Comparison of ENCODE assay signal across 18 mouse cellular contexts in genomic region chr5:24950891-24951574, GRCm38 (mm10).
"Had no signal": no experiment of that assay in that cellular context is flagged by ENCODE, and none has a peak within 500 bp of the region (broad histone marks: within the 10 kb centered on the region; RNA-seq: fewer than 3 reads in every experiment).

No protein-coding gene starts in this region.

- H3K27me3 ChIP-seq: midbrain, embryonic 12.5 days; neural tube, embryonic 13.5 days; neural tube, embryonic 15.5 days had no signal

- H3K9ac ChIP-seq: lung, embryonic 14.5 days; midbrain, embryonic 12.5 days; neural tube, embryonic 13.5 days; neural tube, embryonic 15.5 days had no signal

- H3K27ac ChIP-seq: midbrain, embryonic 10.5 days; midbrain, embryonic 12.5 days; neural tube, embryonic 13.5 days; neural tube, embryonic 15.5 days had no signal

- DNase-seq: lung, adult 18-20 months; lung, embryonic 14.5 days; lung, postnatal 10 days; lung, postnatal 4 days; midbrain, embryonic 14.5 days; retina, postnatal 1 day; right cerebral cortex, adult 18-20 months; right cerebral cortex, postnatal 25 days; right cerebral cortex, postnatal 4 days; spleen, adult 18-20 months; thymus, adult 18-20 months; thymus, postnatal 36 days had no signal

- ATAC-seq: midbrain, embryonic 16.5 days had no signal

- H3K4me2 ChIP-seq: lung, embryonic 14.5 days; midbrain, embryonic 12.5 days; neural tube, embryonic 13.5 days; neural tube, embryonic 15.5 days had no signal

- H3K4me3 ChIP-seq: midbrain, embryonic 10.5 days; midbrain, embryonic 12.5 days; myocyte; neural tube, embryonic 13.5 days; neural tube, embryonic 15.5 days had no signal

- H3K36me3 ChIP-seq: midbrain, embryonic 10.5 days; midbrain, embryonic 12.5 days; neural tube, embryonic 13.5 days; neural tube, embryonic 15.5 days had no signal

- H3K9me3 ChIP-seq: midbrain, embryonic 10.5 days; midbrain, embryonic 12.5 days; neural tube, embryonic 13.5 days; neural tube, embryonic 15.5 days had no signal
